Mouse (Mus musculus): Measurements from ENCODE around the gene Fat2. TPM values are rescaled to one million over a fixed set of nuclear protein-coding genes. Genes with fewer than 3 reads are reported as not detected.

The Fat2 gene
- polyA plus RNA-seq, 1 experiment from 2014 or later = not detected

- H3K36me3 ChIP-seq = peaks cover 7% of the 10 kb centered on the region; the same call in 1 of the 2 replicates
- ATAC-seq = no peak
- peak overlapping the region; percentile 59; the same call in 1 of the 2 replicates for H3K27ac ChIP-seq
- H3K9ac ChIP-seq = no peak overlapping the region
- H3K4me2 ChIP-seq = peak overlapping the region; percentile 27; the same call in 1 of the 2 replicates
- no peaks in the 10 kb centered on the region for H3K27me3 ChIP-seq (replicated peaks)
- H3K4me3 ChIP-seq = no peak overlapping the region
- no peaks in the 10 kb centered on the region for H3K9me3 ChIP-seq (replicated peaks)
- 43% methylated on average over 6 of the region's 6 CpGs for WGBS (ENCODE audit: insufficient replicate concordance)
- H3K4me1 ChIP-seq = peaks cover 57% of the 10 kb centered on the region
These were observed 128.2 kb downstream of the Fat2 start for GRCm38 (mm10) chr11:55208001-55208690.

DNA sequence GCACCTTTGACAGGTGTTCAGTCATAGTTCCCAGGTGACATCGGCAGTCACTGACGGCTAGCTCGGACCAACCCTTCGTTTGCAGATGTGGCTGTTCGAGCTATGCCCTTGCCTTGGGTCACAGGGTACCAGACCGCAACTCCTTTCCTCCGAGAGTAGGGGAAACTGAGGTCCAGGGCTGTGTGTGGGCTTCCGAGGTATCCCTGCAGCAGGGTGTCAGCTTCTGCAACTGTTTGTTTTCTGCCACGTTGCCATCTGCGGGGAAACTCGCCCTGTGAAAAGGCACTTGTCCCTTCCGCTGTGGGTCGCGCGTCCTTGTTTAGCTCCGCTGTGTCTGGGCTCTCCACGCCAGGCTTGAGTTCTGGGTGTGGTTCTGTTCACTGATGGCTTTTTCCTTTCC, 131.8 kb downstream of the Fat2 start:
- no peaks in the 10 kb centered on the region for H3K27me3 ChIP-seq (replicated peaks)
- no peaks in the 10 kb centered on the region for H3K9me3 ChIP-seq (replicated peaks)
- no peak overlapping the region for H3K27ac ChIP-seq
- H3K4me3 ChIP-seq = peak overlapping the region; percentile 85
- no peaks in the 10 kb centered on the region for H3K36me3 ChIP-seq
- peak; percentile 66 for ATAC-seq
- 6% methylated on average over 17 of the region's 17 CpGs for WGBS (ENCODE audit: insufficient replicate concordance)
- peaks cover 30% of the 10 kb centered on the region for H3K4me1 ChIP-seq
- peak overlapping the region; percentile 95 for H3K4me2 ChIP-seq
- H3K9ac ChIP-seq = peak overlapping the region; percentile 83

- Histone ChIP-seq H3K27me3 (replicated peaks) (no peaks in the 10 kb centered on the region), H3K9me3 (replicated peaks) (no peaks in the 10 kb centered on the region), H3K36me3 (no peaks in the 10 kb centered on the region), H3K4me1 (peaks cover 25% of the 10 kb centered on the region), H3K27ac (peak within 1 kb of the TSS; percentile 36; the same call in 1 of the 2 replicates), H3K4me3 (peak within 1 kb of the TSS; percentile 85), H3K4me2 (peak within 1 kb of the TSS; percentile 95), H3K9ac (peak within 1 kb of the TSS; percentile 83)
- WGBS (ENCODE audit: insufficient replicate concordance) = 1% methylated on average over 31 of the region's 31 CpGs
- ATAC-seq = peak; percentile 84
These were observed 132.2 kb downstream of the Fat2 start, which contains the start of gene Slc36a1 for GRCm38 (mm10) chr11:55204159-55204596. Gene Slc36a1, plus strand, starts transcription at chr11:55204350.

Other genes starting within 250 kb of the Fat2 start
- 10.7 and 11.4 TPM in 2 replicates for gene Gm2a, start 238.4 kb downstream of the Fat2 start, polyA plus RNA-seq (2016; fragmentation: Nextera tagmentation; extraction: Ambion mirVana)
- gene Slc36a3, start 184.9 kb downstream of the Fat2 start, polyA plus RNA-seq (2016; fragmentation: Nextera tagmentation; extraction: Ambion mirVana) = not detected in 2 replicates
- 6.3 and 6.9 TPM in 2 replicates for gene Slc36a2, start 151.5 kb downstream of the Fat2 start, polyA plus RNA-seq (2016; fragmentation: Nextera tagmentation; extraction: Ambion mirVana)
- 1.5 and 1.6 TPM in 2 replicates for gene Slc36a1, start 132.2 kb downstream of the Fat2 start, polyA plus RNA-seq (2016; fragmentation: Nextera tagmentation; extraction: Ambion mirVana)
- 167 and 173 TPM in 2 replicates for gene Sparc, start 86.6 kb upstream of the Fat2 start, polyA plus RNA-seq (2016; fragmentation: Nextera tagmentation; extraction: Ambion mirVana)
- 203 and 210 TPM in 2 replicates for gene Atox1, start 124.7 kb upstream of the Fat2 start, polyA plus RNA-seq (2016; fragmentation: Nextera tagmentation; extraction: Ambion mirVana)
- 136 TPM in 2 replicates for gene G3bp1, start 133.1 kb upstream of the Fat2 start, polyA plus RNA-seq (2016; fragmentation: Nextera tagmentation; extraction: Ambion mirVana)

All from liver, embryonic 12.5 days (tissue).